Mouse (Mus musculus): ENCODE measurements around the gene Lyz1. TPM values are rescaled to one million over a fixed set of nuclear protein-coding genes. Genes with fewer than 3 reads are reported as not detected.

Gene Lyz1
- polyA plus RNA-seq, 1 experiment from 2014 or later: not detected

DNA sequence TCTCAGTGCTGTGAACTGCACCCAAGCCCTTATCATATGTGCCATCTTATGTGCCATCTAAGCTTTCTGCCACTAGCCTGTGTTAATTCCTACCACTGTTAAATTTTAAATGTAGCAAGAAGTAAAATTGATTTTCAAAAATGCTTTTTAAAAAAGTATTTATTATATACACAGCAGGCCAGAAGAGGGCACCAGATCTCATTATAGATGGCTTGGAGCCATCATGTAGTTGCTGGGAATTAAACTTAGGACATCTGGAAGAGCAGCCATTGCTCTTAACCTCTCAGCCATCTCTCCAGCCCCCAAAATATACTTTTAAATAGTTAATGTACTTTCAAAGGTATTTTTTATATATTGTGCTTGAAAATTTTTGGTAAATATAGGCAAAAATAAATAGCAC is 20.6 kb downstream of the Lyz1 start:
- H3K27me3 ChIP-seq: no peaks in the 10 kb centered on the region
- H3K9ac ChIP-seq: no peak overlapping the region
- no peak overlapping the region for H3K4me3 ChIP-seq
- no peak overlapping the region for H3K27ac ChIP-seq
- H3K36me3 ChIP-seq (ENCODE audit: poor library complexity, severe bottlenecking): no peaks in the 10 kb centered on the region
- H3K9me3 ChIP-seq (replicated peaks): no peaks in the 10 kb centered on the region
- ATAC-seq: no peak
- no peak overlapping the region for H3K4me2 ChIP-seq
- H3K4me1 ChIP-seq: no peaks in the 10 kb centered on the region

GRCm38 (mm10) chr10:117259870-117260269 is 32.8 kb downstream of the Lyz1 start:
- Histone ChIP-seq H3K9ac (no peak overlapping the region), H3K9me3 (replicated peaks) (peaks cover 4% of the 10 kb centered on the region), H3K27ac (no peak overlapping the region), H3K27me3 (no peaks in the 10 kb centered on the region), H3K4me1 (no peaks in the 10 kb centered on the region), H3K4me2 (no peak overlapping the region), H3K36me3 (ENCODE audit: poor library complexity, severe bottlenecking) (no peaks in the 10 kb centered on the region), H3K4me3 (no peak overlapping the region)
- ATAC-seq: 0 out of 2 replicates have a peak, but pooled peaks have one; percentile 27

DNA sequence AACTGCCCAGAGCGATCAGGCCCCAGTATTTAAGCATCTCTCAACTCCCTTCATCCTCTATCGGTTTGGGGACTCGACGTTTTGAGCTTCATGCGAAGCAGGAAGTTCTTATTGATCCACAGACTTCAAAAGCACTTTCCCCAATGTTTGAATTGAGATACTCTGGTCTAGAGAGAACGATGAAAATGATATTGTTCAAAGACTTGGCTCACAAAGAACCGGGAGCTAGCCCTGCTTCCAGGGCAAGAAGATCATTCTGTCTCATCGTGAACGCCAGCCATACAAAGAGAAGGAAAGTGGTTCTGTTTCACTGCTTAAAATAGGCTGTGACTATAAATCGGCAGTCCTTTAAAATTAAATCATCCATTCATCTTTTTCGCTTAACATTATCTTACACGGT is 54.1 kb downstream of the Lyz1 start, which contains the start of gene 9530003J23Rik:
TSS of gene 9530003J23Rik (minus strand) at position 101 of the 400 bp plus-strand sequence.
- WGBS: 90% methylated on average over 12 of the region's 12 CpGs
- Histone ChIP-seq H3K4me3 (no peak within 1 kb of the TSS), H3K4me2 (no peak within 1 kb of the TSS), H3K4me1 (no peaks in the 10 kb centered on the region), H3K9ac (no peak within 1 kb of the TSS), H3K27ac (no peak within 1 kb of the TSS), H3K36me3 (ENCODE audit: poor library complexity, severe bottlenecking) (no peaks in the 10 kb centered on the region), H3K9me3 (replicated peaks) (no peaks in the 10 kb centered on the region), H3K27me3 (no peaks in the 10 kb centered on the region)
- no peak for ATAC-seq

Other genes with a start within 250 kb of the Lyz1 start
- gene Lrrc10, start 247.5 kb downstream of the Lyz1 start, polyA plus RNA-seq (2015; fragmentation: Nextera tagmentation; extraction: Ambion mirVana): not detected in 2 replicates
- gene Cct2, start 229.1 kb downstream of the Lyz1 start, polyA plus RNA-seq (2015; fragmentation: Nextera tagmentation; extraction: Ambion mirVana): 281 and 294 TPM in 2 replicates
- 16.0 and 19.7 TPM in 2 replicates for gene Frs2, start 144.3 kb downstream of the Lyz1 start, polyA plus RNA-seq (2015; fragmentation: Nextera tagmentation; extraction: Ambion mirVana)
- gene Yeats4, start 68.4 kb downstream of the Lyz1 start, polyA plus RNA-seq (2015; fragmentation: Nextera tagmentation; extraction: Ambion mirVana): 125 and 126 TPM in 2 replicates
- gene 9530003J23Rik, start 54.2 kb downstream of the Lyz1 start, polyA plus RNA-seq (2015; fragmentation: Nextera tagmentation; extraction: Ambion mirVana): not detected in 2 replicates
- 9.5 and 10.4 TPM in 2 replicates for gene Lyz2, start 10.5 kb downstream of the Lyz1 start, polyA plus RNA-seq (2015; fragmentation: Nextera tagmentation; extraction: Ambion mirVana)
- gene Cpsf6, start 87.1 kb upstream of the Lyz1 start, polyA plus RNA-seq (2015; fragmentation: Nextera tagmentation; extraction: Ambion mirVana): 242 and 248 TPM in 2 replicates

Measured in forebrain, embryonic 13.5 days (tissue).